Mouse (Mus musculus) spleen, adult 18-20 months (tissue): ENCODE data around the gene Zfp148.
"Not testable (repeated sequence)": the region's sequence is repeated elsewhere in the genome, so short reads cannot be mapped to it uniquely, and the experiment has no call there.

Source experiments
- DNase-seq, 2 experiments: peaks; one replicate each; pipeline ENCODE4 v3.0.0; 2022; ENCODE audit warnings: mixed read lengths in 2 of 2

The Zfp148 gene

GRCm38 (mm10) chr16:33464509-33465241 lies 84.0 kb downstream of the Zfp148 start:
- DNase-seq, result no peak

GRCm38 (mm10) chr16:33465242-33465614 lies 84.6 kb downstream of the Zfp148 start:
- DNase-seq, result no peak

GRCm38 (mm10) chr16:33467451-33467850 lies 86.8 kb downstream of the Zfp148 start:
- no peak for DNase-seq

- DNase-seq, result no peak
Measured at GRCm38 (mm10) chr16:33469973-33470372, 89.3 kb downstream of the Zfp148 start.

GRCm38 (mm10) chr16:33474381-33474780 lies 93.7 kb downstream of the Zfp148 start:
- no peak for DNase-seq

GRCm38 (mm10) chr16:33479926-33480325 lies 99.3 kb downstream of the Zfp148 start:
- no peak for DNase-seq

- peak in 1 of 2 experiments; percentile 41 for DNase-seq
Measured at GRCm38 (mm10) chr16:33481148-33481547, 100.5 kb downstream of the Zfp148 start.

- DNase-seq, result no peak
Measured at GRCm38 (mm10) chr16:33482309-33482708, 101.7 kb downstream of the Zfp148 start.

- no peak for DNase-seq
Measured at GRCm38 (mm10) chr16:33487709-33488108, 107.1 kb downstream of the Zfp148 start.

GRCm38 (mm10) chr16:33494374-33494773 lies 113.7 kb downstream of the Zfp148 start:
- no peak for DNase-seq

GRCm38 (mm10) chr16:33508082-33508481 lies 127.4 kb downstream of the Zfp148 start:
- DNase-seq, result no peak

- not testable (repeated sequence) for DNase-seq
Measured at GRCm38 (mm10) chr16:33509231-33509630, 128.6 kb downstream of the Zfp148 start.

- not testable (repeated sequence) for DNase-seq
Measured at GRCm38 (mm10) chr16:33510856-33511255, 130.2 kb downstream of the Zfp148 start.

GRCm38 (mm10) chr16:33512555-33512954 lies 131.9 kb downstream of the Zfp148 start:
- no peak for DNase-seq

GRCm38 (mm10) chr16:33516807-33517565 lies 136.3 kb downstream of the Zfp148 start, which contains the start of gene Slc12a8:
Gene Slc12a8, plus strand, starts transcription at chr16:33517328.
- DNase-seq, result no peak

- no peak for DNase-seq
Measured at GRCm38 (mm10) chr16:33517627-33518026, 137.0 kb downstream of the Zfp148 start.

GRCm38 (mm10) chr16:33518236-33518635 lies 137.6 kb downstream of the Zfp148 start:
- DNase-seq, result no peak

- DNase-seq, result no peak
Measured at GRCm38 (mm10) chr16:33519916-33520568, 139.4 kb downstream of the Zfp148 start.

- no peak for DNase-seq
Measured at GRCm38 (mm10) chr16:33522516-33522915, 141.9 kb downstream of the Zfp148 start.

GRCm38 (mm10) chr16:33523571-33523970 lies 142.9 kb downstream of the Zfp148 start:
- no peak for DNase-seq

- DNase-seq, result no peak
Measured at GRCm38 (mm10) chr16:33529502-33530454, 149.1 kb downstream of the Zfp148 start.

GRCm38 (mm10) chr16:33531184-33531583 lies 150.5 kb downstream of the Zfp148 start:
- DNase-seq, result no peak
